Mouse (Mus musculus) kidney, adult 2 months (tissue): ENCODE data around the gene Dpf1. TPM values are rescaled to one million over a fixed set of nuclear protein-coding genes. Genes with fewer than 3 reads are reported as not detected.

Experiments used
- DNase-seq: peaks from one replicate; pipeline ENCODE4 v3.0.0; 2021
- H3K27ac ChIP-seq: fragments of 200-500 bp; 2 replicates; pipeline ENCODE4 v1.5.1; 2012; ENCODE audit warnings: low read depth, low read length, control low read depth, inconsistent platforms; ENCODE audit not compliant: insufficient read depth
- H3K27me3 ChIP-seq: fragments of 200-500 bp; replicated peaks from 2 replicates; pipeline ENCODE4 v1.6.1; 2012; ENCODE audit warnings: mild to moderate bottlenecking, moderate library complexity, low read length, inconsistent platforms; ENCODE audit not compliant: control insufficient read depth, insufficient read depth
- H3K36me3 ChIP-seq: fragments of 200-500 bp; 2 replicates; pipeline ENCODE4 v1.6.1; 2012; ENCODE audit warnings: mild to moderate bottlenecking, moderate library complexity, low read length, inconsistent platforms; ENCODE audit not compliant: control insufficient read depth, insufficient read depth
- H3K4me1 ChIP-seq: fragments of 200-500 bp; 2 replicates; pipeline ENCODE4 v1.6.1; 2011; ENCODE audit warnings: low read length; ENCODE audit not compliant: control insufficient read depth, insufficient read depth
- H3K4me3 ChIP-seq: fragments of 200-500 bp; 2 replicates; pipeline ENCODE4 v1.5.1; 2011; ENCODE audit warnings: mild to moderate bottlenecking, low read depth, low read length, control low read depth; ENCODE audit not compliant: insufficient read depth
- CTCF ChIP-seq: fragments of 200-500 bp; conservative IDR thresholded peaks from 2 replicates; pipeline ENCODE4 v1.5.1; 2011; ENCODE audit warnings: low read depth, mild to moderate bottlenecking, control low read depth, low read length, moderate library complexity, mixed read lengths; ENCODE audit not compliant: insufficient read depth, insufficient read length
- POLR2A ChIP-seq: fragments of 200-500 bp; IDR thresholded peaks from one replicate; pipeline ENCODE4 v1.6.1; 2011; ENCODE audit warnings: low read depth, low read length, control low read depth
- WGBS: fragments of 180-500 bp; shearing (Covaris S2); methylation state at CpG from one replicate; pipeline ENCODE4 v1.1.7; 2018; 5-methylcytosine and 5-hydroxymethylcytosine counted together
- polyA plus RNA-seq: library from polyadenylated mRNA; depleted of rRNA; stranded (reverse); fragments of >200 nt; gene quantifications from 2 replicates; pipeline ENCODE4 v1.2.3, GENCODE M21; 2012

Dpf1 gene
- polyA plus RNA-seq, 1 experiment = 0.11 TPM

DNA sequence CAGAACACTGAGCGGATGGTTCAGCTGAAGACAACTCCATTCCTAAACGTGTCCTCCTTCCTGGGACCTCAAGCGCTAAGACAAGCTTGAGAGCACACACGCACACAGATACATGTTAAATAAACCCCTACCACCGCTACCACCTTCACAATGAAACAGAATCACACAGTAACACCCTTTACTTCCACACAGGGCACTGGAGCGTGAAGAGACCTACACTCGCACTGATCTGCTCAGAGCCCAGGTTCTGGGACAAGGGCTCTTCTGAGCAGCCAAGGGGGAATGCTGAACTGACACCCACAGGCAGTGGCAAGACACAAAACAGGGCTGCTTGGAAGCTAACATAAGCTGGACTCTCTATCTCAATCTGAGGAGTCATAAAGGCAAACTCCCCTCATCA lies 38.1 kb upstream of the Dpf1 start:
- peak; percentile 33 for DNase-seq
- Histone ChIP-seq H3K36me3 (no peaks in the 10 kb centered on the region), H3K27ac (peak overlapping the region; percentile 72), H3K4me3 (no peak overlapping the region), H3K4me1 (peaks cover 50% of the 10 kb centered on the region), H3K27me3 (no peaks in the 10 kb centered on the region)
- 47% methylated on average over 7 of the region's 7 CpGs for WGBS
- TF ChIP-seq POLR2A (no peak), CTCF (no peak)

DNA sequence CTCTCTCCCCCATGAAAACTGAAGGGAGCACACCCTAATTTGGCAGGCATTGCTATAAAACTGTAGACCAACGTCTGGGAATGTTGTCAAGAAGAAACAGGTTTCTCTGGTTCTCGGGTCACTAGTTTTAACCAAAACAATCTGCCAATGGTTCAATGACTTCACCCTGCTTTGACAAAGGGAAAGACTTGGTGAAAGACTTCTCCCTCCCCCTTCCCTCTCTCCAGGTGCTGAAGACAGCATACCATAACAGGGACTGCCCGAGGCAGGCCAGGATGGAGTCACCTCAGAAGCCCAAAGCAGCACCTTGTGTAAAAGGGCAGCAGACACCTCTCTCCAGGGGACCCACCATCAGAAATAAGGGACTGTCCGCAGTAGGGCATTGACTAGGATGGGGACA lies 36.8 kb upstream of the Dpf1 start:
- Histone ChIP-seq H3K4me3 (no peak overlapping the region), H3K27ac (peak overlapping the region; percentile 40; the same call in 1 of the 2 replicates), H3K4me1 (peaks cover 56% of the 10 kb centered on the region), H3K27me3 (no peaks in the 10 kb centered on the region), H3K36me3 (no peaks in the 10 kb centered on the region)
- peak; percentile 91 for DNase-seq
- TF ChIP-seq POLR2A (no peak), CTCF (no peak)
- WGBS = 38% methylated on average over 4 of the region's 4 CpGs

DNA sequence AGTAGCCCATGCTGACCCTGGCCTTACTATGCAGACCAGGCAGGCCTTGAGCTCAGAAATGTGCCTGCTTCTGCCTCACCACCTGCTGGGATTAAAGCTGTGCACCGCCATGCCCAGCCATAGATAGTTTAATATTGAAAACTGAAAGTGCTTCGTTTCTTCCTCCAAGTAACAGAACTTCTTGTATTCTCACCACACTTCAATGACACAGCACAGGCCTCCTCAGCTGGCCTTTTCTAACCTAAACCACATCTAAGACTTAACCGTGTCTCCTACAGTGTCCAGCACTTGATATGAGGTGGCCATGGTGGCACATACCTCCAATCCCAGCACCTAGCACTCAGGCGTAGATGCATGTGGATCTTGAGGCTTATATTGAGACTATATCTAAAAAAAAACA lies 33.3 kb upstream of the Dpf1 start:
- no peak for DNase-seq
- 80% methylated on average over 4 of the region's 4 CpGs for WGBS
- TF ChIP-seq CTCF = no peak
- TF ChIP-seq POLR2A = no peak
- Histone ChIP-seq H3K27ac (peak overlapping the region; percentile 41; the same call in 1 of the 2 replicates), H3K4me3 (no peak overlapping the region), H3K27me3 (no peaks in the 10 kb centered on the region), H3K4me1 (peaks cover 34% of the 10 kb centered on the region), H3K36me3 (no peaks in the 10 kb centered on the region)

DNA sequence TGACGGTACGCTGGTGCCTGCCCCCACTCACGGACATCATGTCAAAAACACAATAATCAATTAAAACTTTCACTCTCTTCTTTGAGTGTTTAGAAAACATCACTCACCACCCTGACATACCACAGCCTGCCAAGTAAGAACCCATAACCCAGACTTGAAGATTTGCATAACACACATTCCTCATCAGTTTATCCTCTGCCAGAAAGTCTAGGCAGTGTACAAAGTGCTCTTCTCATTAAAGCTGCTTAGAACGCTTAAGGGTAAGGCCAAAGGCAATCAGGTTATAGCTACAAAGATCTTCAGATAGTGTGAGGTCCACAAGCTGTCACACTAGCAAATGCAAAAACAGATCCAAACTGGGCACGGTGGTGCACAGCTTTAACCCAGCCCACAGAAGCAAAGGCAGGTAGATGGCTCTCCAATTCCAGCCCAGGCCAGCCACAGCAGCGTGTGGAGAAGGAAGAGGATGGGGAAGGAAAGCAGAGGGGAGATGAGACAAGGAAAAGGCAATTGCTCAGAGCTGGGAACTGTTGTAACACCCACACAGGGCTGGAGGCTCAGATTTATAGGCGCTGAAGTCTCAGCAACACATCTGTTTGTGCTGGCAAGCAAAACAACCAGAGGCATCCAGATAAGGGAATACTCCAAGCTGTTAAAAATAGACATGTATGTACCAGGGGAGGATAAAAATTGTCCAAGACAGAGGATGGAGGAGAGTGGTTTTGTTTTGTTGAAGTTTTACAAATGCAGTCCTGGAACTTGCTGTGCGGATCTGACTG lies 31.9 kb upstream of the Dpf1 start:
- peak overlapping the region; percentile 66 for H3K27ac ChIP-seq
- TF ChIP-seq CTCF = no peak

DNA sequence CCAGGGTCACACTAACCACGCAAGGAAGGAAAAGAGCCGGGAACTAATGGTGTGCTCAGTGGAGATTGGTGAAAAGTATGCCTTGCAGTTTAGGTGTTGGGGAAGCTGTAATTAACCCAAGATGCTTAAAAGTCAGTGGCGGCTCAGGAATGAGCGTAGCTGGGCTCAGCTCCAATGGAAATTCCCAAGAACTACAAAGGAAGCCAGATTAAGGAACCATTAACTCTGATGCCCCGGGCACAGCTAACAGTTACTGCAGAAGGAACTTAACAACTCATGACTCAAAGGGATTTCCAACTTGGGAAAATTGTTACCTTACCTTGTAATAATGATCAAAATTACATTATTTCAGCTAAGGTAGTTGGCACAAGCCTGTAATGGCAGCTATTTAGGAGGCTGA lies 27.0 kb upstream of the Dpf1 start:
- Histone ChIP-seq H3K4me3 (no peak overlapping the region), H3K36me3 (no peaks in the 10 kb centered on the region), H3K4me1 (peaks cover 32% of the 10 kb centered on the region), H3K27me3 (no peaks in the 10 kb centered on the region), H3K27ac (peak overlapping the region; percentile 75)
- peak; percentile 92 for DNase-seq
- no peak for TF ChIP-seq CTCF
- TF ChIP-seq POLR2A = no peak
- WGBS = 10% methylated on average over 5 of the region's 5 CpGs

More for the DNA sequence above, 31.9 kb upstream of the Dpf1 start:
- Histone ChIP-seq H3K36me3 (no peaks in the 10 kb centered on the region), H3K27me3 (no peaks in the 10 kb centered on the region), H3K4me1 (peaks cover 33% of the 10 kb centered on the region), H3K4me3 (no peak overlapping the region)
- WGBS = 38% methylated on average over 8 of the region's 8 CpGs
- DNase-seq = peak; percentile 70

DNA sequence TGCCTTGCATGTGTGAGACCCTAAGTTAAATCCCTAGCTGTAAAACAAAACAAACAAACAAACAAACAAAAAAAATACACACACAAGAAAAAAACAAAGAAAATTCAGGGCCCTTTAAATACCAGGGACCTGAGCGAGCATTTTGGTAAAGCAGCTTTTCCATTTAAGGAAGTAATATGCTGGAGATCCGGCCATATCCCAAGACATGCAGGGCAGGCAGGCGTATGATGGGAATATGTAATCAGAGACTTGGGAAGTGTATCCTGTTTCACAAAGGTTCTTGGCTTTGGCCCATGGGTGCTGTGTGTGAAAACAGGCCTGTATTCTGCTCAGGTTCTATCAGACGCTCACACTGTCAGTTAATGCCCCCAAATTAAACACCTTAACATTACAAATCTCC lies 26.2 kb upstream of the Dpf1 start:
- 65% methylated on average over 4 of the region's 4 CpGs for WGBS
- H3K27ac ChIP-seq = peak overlapping the region; percentile 75
- no peak overlapping the region for H3K4me3 ChIP-seq
- DNase-seq = no peak
- H3K4me1 ChIP-seq = peaks cover 32% of the 10 kb centered on the region
- no peaks in the 10 kb centered on the region for H3K27me3 ChIP-seq
- H3K36me3 ChIP-seq = no peaks in the 10 kb centered on the region
- TF ChIP-seq POLR2A (no peak), CTCF (no peak)

DNA sequence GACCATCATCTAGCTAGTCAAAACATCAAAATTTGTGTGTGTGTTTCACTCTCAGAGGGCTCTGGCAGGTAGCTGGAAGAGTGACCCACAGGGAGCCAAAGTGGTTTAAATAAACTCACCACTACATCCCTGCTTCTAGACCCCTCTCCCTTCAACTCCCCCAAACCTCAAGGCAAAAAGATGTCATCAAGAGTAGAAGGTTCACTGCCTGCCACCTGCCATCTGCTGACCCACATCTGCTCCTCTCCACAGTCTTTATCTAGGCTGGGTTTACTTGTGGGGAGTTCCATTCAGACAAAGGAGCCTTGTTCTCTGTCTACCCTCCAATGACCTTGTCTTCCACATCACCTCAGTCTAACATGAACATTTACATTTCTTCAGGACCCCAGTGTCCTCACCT lies 24.5 kb upstream of the Dpf1 start:
- no peak overlapping the region for H3K4me3 ChIP-seq
- TF ChIP-seq POLR2A = no peak

More for the DNA sequence above, 24.5 kb upstream of the Dpf1 start:
- no peak for DNase-seq
- no peaks in the 10 kb centered on the region for H3K36me3 ChIP-seq
- no peak overlapping the region; the same call in 1 of the 2 replicates for H3K27ac ChIP-seq
- H3K4me1 ChIP-seq = peaks cover 32% of the 10 kb centered on the region
- no peaks in the 10 kb centered on the region for H3K27me3 ChIP-seq
